Mouse (Mus musculus) cerebellum, adult 9-11 months (tissue): ENCODE data around the gene Rpsa.

Experiments used
- DNase-seq: peaks from one replicate; pipeline ENCODE4 v3.0.0; 2022

Rpsa gene

GRCm38 (mm10) chr9:120114051-120114788 is 13.3 kb upstream of the Rpsa start:
- no peak for DNase-seq

GRCm38 (mm10) chr9:120114789-120115151 is 12.7 kb upstream of the Rpsa start:
- no peak for DNase-seq

- no peak for DNase-seq
Observed at GRCm38 (mm10) chr9:120115580-120115979, 11.9 kb upstream of the Rpsa start.

GRCm38 (mm10) chr9:120116184-120116624 is 11.3 kb upstream of the Rpsa start:
- DNase-seq = no peak

GRCm38 (mm10) chr9:120118212-120118611 is 9.3 kb upstream of the Rpsa start:
- no peak for DNase-seq

GRCm38 (mm10) chr9:120120503-120120902 is 7.0 kb upstream of the Rpsa start:
- DNase-seq = no peak

- DNase-seq = no peak
Observed at GRCm38 (mm10) chr9:120126868-120127267, 621 bp upstream of the Rpsa start.

GRCm38 (mm10) chr9:120129276-120129675 is 1.8 kb downstream of the Rpsa start:
- DNase-seq = no peak

GRCm38 (mm10) chr9:120131784-120132288 is 4.3 kb downstream of the Rpsa start:
- DNase-seq = no peak

- no peak for DNase-seq
Observed at GRCm38 (mm10) chr9:120132980-120133754, 5.7 kb downstream of the Rpsa start.

GRCm38 (mm10) chr9:120133755-120134475 is 6.4 kb downstream of the Rpsa start:
- no peak for DNase-seq

GRCm38 (mm10) chr9:120134529-120135160 is 7.2 kb downstream of the Rpsa start:
- no peak for DNase-seq

- no peak for DNase-seq
Observed at GRCm38 (mm10) chr9:120135454-120135853, 8.0 kb downstream of the Rpsa start.

GRCm38 (mm10) chr9:120140652-120141051 is 13.2 kb downstream of the Rpsa start:
- DNase-seq = no peak

- no peak for DNase-seq
Observed at GRCm38 (mm10) chr9:120144474-120144873, 17.0 kb downstream of the Rpsa start.

GRCm38 (mm10) chr9:120149222-120149828 is 21.8 kb downstream of the Rpsa start, which contains the start of gene Mobp:
Gene Mobp, plus strand, starts transcription at chr9:120149707.
- DNase-seq = no peak

GRCm38 (mm10) chr9:120151152-120151551 is 23.7 kb downstream of the Rpsa start:
- DNase-seq = no peak

GRCm38 (mm10) chr9:120151906-120152399 is 24.5 kb downstream of the Rpsa start:
- DNase-seq = no peak

- no peak for DNase-seq
Observed at GRCm38 (mm10) chr9:120158047-120158446, 30.6 kb downstream of the Rpsa start.

GRCm38 (mm10) chr9:120163862-120164261 is 36.4 kb downstream of the Rpsa start:
- DNase-seq = no peak

- no peak for DNase-seq
Observed at GRCm38 (mm10) chr9:120167826-120168225, 40.3 kb downstream of the Rpsa start.

- DNase-seq = peak; percentile 19
Observed at GRCm38 (mm10) chr9:120171295-120171694, 43.8 kb downstream of the Rpsa start.
